Mouse (Mus musculus) MEL (cell line): ENCODE data around the gene E130114P18Rik. TPM values are rescaled to one million over a fixed set of nuclear protein-coding genes. Genes with fewer than 3 reads are reported as not detected.

Source experiments
- DNase-seq: peaks from one replicate; pipeline ENCODE4 v3.0.0; 2011; ENCODE audit warnings: low read depth, low spot score
- H3K27ac ChIP-seq: 2 replicates; pipeline ENCODE4 v1.5.1; 2012; ENCODE audit warnings: low read depth, mild to moderate bottlenecking, control low read depth, low read length, moderate library complexity; ENCODE audit not compliant: control insufficient read depth
- H3K27me3 ChIP-seq, 2 experiments: fragments of 150-350 bp in 1 of 2; sonication (generic) in 1 of 2; 2 replicates each; pipeline ENCODE4 v1.6.1; 2012; ENCODE audit warnings: low read length in 2 of 2, mild to moderate bottlenecking in 2 of 2, improper control_type of control experiment in 1 of 2, moderate library complexity in 1 of 2; ENCODE audit not compliant: insufficient read depth in 2 of 2, control insufficient read depth in 1 of 2
- H3K36me3 ChIP-seq, 2 experiments: 2 replicates each; pipeline ENCODE4 v1.6.1; 2012 to 2014; ENCODE audit warnings: low read length in 2 of 2, improper control_type of control experiment in 1 of 2, inconsistent platforms in 1 of 2, mild to moderate bottlenecking in 1 of 2; ENCODE audit not compliant: insufficient read depth in 2 of 2, control insufficient read depth in 1 of 2
- H3K4me1 ChIP-seq, 2 experiments: fragments of 150-350 bp in 1 of 2; sonication (generic) in 1 of 2; 2 replicates each; pipeline ENCODE4 v1.6.1; 2012; ENCODE audit warnings: low read length in 2 of 2, improper control_type of control experiment in 1 of 2, mild to moderate bottlenecking in 1 of 2; ENCODE audit not compliant: insufficient read depth in 2 of 2, control insufficient read depth in 1 of 2
- H3K4me3 ChIP-seq, 2 experiments: fragments of 150-350 bp in 1 of 2; sonication (generic) in 1 of 2; 2 replicates each; pipeline ENCODE4 v1.5.1; 2012; ENCODE audit warnings: low read depth in 2 of 2, low read length in 2 of 2, mild to moderate bottlenecking in 2 of 2, moderate library complexity in 2 of 2, control low read depth in 1 of 2, improper control_type of control experiment in 1 of 2; ENCODE audit not compliant: control insufficient read depth in 1 of 2, insufficient read depth in 1 of 2
- H3K79me2 ChIP-seq: 2 replicates; pipeline ENCODE4 v1.6.1; 2012; ENCODE audit warnings: mild to moderate bottlenecking, low read length, moderate library complexity; ENCODE audit not compliant: control insufficient read depth, poor library complexity, insufficient read depth
- H3K9ac ChIP-seq: 2 replicates; pipeline ENCODE4 v1.6.1; 2012; ENCODE audit warnings: low read depth, mild to moderate bottlenecking, control low read depth, low read length, moderate library complexity; ENCODE audit not compliant: control insufficient read depth, poor library complexity, severe bottlenecking
- H3K9me3 ChIP-seq: fragments of 150-350 bp; sonication (generic); replicated peaks from 2 replicates; pipeline ENCODE4 v1.6.1; 2012; ENCODE audit warnings: mild to moderate bottlenecking, low read length, improper control_type of control experiment, moderate library complexity; ENCODE audit not compliant: insufficient read depth
- CHD2 ChIP-seq: IDR thresholded peaks from 2 replicates; pipeline ENCODE4 v1.6.1; 2011; ENCODE audit warnings: low read length, improper control_type of control experiment
- E2F4 ChIP-seq: IDR thresholded peaks from 2 replicates; pipeline ENCODE4 v1.6.1; 2011; ENCODE audit warnings: low read depth, low read length, improper control_type of control experiment, borderline replicate concordance
- ELF1 ChIP-seq: IDR thresholded peaks from 2 replicates; pipeline ENCODE4 v1.6.1; 2014; ENCODE audit warnings: low read depth, mild to moderate bottlenecking, inconsistent platforms, low read length, improper control_type of control experiment, moderate library complexity
- ETS1 ChIP-seq: IDR thresholded peaks from 2 replicates; pipeline ENCODE4 v1.6.1; 2012; ENCODE audit warnings: low read depth, mild to moderate bottlenecking, inconsistent platforms, low read length, improper control_type of control experiment, moderate library complexity
- GATA1 ChIP-seq: IDR thresholded peaks from 2 replicates; pipeline ENCODE4 v1.6.1; 2011; ENCODE audit warnings: low read depth, low read length, improper control_type of control experiment
- JUND ChIP-seq: IDR thresholded peaks from 2 replicates; pipeline ENCODE4 v1.6.1; 2011; ENCODE audit warnings: low read depth, mild to moderate bottlenecking, improper control_type of control experiment, low read length
- MAFK ChIP-seq: IDR thresholded peaks from 2 replicates; pipeline ENCODE4 v1.6.1; 2011; ENCODE audit warnings: low read depth, mild to moderate bottlenecking, low read length, improper control_type of control experiment, borderline replicate concordance
- MAZ ChIP-seq: IDR thresholded peaks from 2 replicates; pipeline ENCODE4 v1.6.1; 2012; ENCODE audit warnings: low read depth, mild to moderate bottlenecking, inconsistent platforms, low read length, improper control_type of control experiment
- MEF2A ChIP-seq: IDR thresholded peaks from 2 replicates; pipeline ENCODE4 v1.6.1; 2014; ENCODE audit warnings: low read depth, mild to moderate bottlenecking, inconsistent platforms, low read length, improper control_type of control experiment; ENCODE audit not compliant: poor library complexity, insufficient replicate concordance, severe bottlenecking; ENCODE audit errors: extremely low read depth
- NELFE ChIP-seq: IDR thresholded peaks from 2 replicates; pipeline ENCODE4 v1.6.1; 2011; ENCODE audit warnings: low read depth, low read length, improper control_type of control experiment
- POLR2A ChIP-seq, 2 experiments: IDR thresholded peaks; 2 replicates each; pipeline ENCODE4 v1.6.1; 2011 to 2012; ENCODE audit warnings: low read length in 2 of 2, mild to moderate bottlenecking in 2 of 2, control low read depth in 1 of 2, improper control_type of control experiment in 1 of 2, low read depth in 1 of 2, moderate library complexity in 1 of 2; ENCODE audit not compliant: control insufficient read depth in 1 of 2, insufficient read depth in 1 of 2, poor library complexity in 1 of 2
- POLR2AphosphoS5 ChIP-seq: IDR thresholded peaks from 2 replicates; pipeline ENCODE4 v1.6.1; 2012; ENCODE audit warnings: low read depth, borderline replicate concordance, mild to moderate bottlenecking, inconsistent platforms, low read length, moderate library complexity, mixed read lengths
- RAD21 ChIP-seq: IDR thresholded peaks from 2 replicates; pipeline ENCODE4 v1.6.1; 2011; ENCODE audit warnings: mild to moderate bottlenecking, low read depth, low read length, improper control_type of control experiment
- RCOR1 ChIP-seq: IDR thresholded peaks from 2 replicates; pipeline ENCODE4 v1.6.1; 2012; ENCODE audit warnings: low read depth, mild to moderate bottlenecking, inconsistent platforms, low read length, improper control_type of control experiment
- TAL1 ChIP-seq: IDR thresholded peaks from 2 replicates; pipeline ENCODE4 v1.6.1; 2012; ENCODE audit warnings: mild to moderate bottlenecking, inconsistent platforms, low read length, moderate library complexity, mixed read lengths
- UBTF ChIP-seq: IDR thresholded peaks from 2 replicates; pipeline ENCODE4 v1.6.1; 2012; ENCODE audit warnings: low read depth, mild to moderate bottlenecking, inconsistent platforms, low read length, improper control_type of control experiment, moderate library complexity, borderline replicate concordance; ENCODE audit not compliant: insufficient read depth
- USF1 ChIP-seq: IDR thresholded peaks from 2 replicates; pipeline ENCODE4 v1.6.1; 2014; ENCODE audit warnings: low read depth, mild to moderate bottlenecking, inconsistent platforms, low read length, improper control_type of control experiment, moderate library complexity
- ZC3H11A ChIP-seq: IDR thresholded peaks from 2 replicates; pipeline ENCODE4 v1.6.1; 2012; ENCODE audit warnings: low read depth, mild to moderate bottlenecking, inconsistent platforms, low read length, improper control_type of control experiment
- ZKSCAN1 ChIP-seq: IDR thresholded peaks from 2 replicates; pipeline ENCODE4 v1.6.1; 2012; ENCODE audit warnings: low read depth, mild to moderate bottlenecking, inconsistent platforms, low read length, improper control_type of control experiment, moderate library complexity
- ZNF384 ChIP-seq: IDR thresholded peaks from 2 replicates; pipeline ENCODE4 v1.6.1; 2012; ENCODE audit warnings: low read depth, mild to moderate bottlenecking, inconsistent platforms, low read length, improper control_type of control experiment
- polyA plus RNA-seq, 2 experiments: library from polyadenylated mRNA; stranded (reverse) in 1 of 2; unstranded in 1 of 2; fragments of >175 nt in 1 of 2; fragments of >200 nt in 1 of 2; gene quantifications; 2 replicates each; pipeline versions ENCODE4 v1.2.1 to v1.2.4; 2012; ENCODE audit warnings: low replicate concordance in 2 of 2, low read depth in 1 of 2; ENCODE audit not compliant: insufficient read length in 2 of 2, insufficient read depth in 1 of 2, missing spikeins in 1 of 2
- total RNA-seq: library from RNA; depleted of rRNA; stranded (reverse); fragments of 300-350 nt; gene quantifications from 2 replicates; pipeline ENCODE4 v1.2.3, GENCODE M21; 2012

The E130114P18Rik gene
- total and polyA plus RNA-seq, 3 experiments: not detected

DNA sequence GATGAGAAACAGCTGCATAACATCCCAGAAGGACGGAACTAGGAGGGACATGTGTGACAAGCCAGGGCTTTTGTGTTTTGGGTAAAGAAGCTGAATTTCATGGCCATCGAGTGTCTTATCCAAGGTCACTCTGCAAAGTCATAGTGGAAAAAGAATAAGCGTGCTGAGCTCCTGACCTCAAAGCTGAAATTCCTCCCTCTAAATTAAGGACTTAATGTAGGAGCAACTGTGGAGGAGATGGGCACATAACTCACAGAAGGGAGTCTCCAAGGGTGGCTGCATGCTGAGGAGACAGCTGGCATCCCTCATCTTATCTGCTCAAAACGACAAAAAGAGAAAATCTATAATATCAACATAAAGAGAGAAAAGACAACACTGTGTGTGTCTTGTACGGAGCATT lies 33.9 kb downstream of the E130114P18Rik start:
- Histone ChIP-seq H3K79me2 (no peaks in the 10 kb centered on the region), H3K27me3 (no peaks in the 10 kb centered on the region), H3K4me3 (no peak overlapping the region), H3K27ac (no peak overlapping the region), H3K9me3 (no peaks in the 10 kb centered on the region), H3K36me3 (peaks cover 0 to 12% of the 10 kb centered on the region in 2 experiments; a peak in 2 of 4 replicates), H3K9ac (no peak overlapping the region), H3K4me1 (peaks cover 7 to 10% of the 10 kb centered on the region in 2 experiments)
- DNase-seq: no peak
- no peak for TF ChIP-seq USF1
- TF ChIP-seq E2F4: no peak
- TF ChIP-seq JUND: no peak
- TF ChIP-seq UBTF: no peak
- TF ChIP-seq RAD21: no peak
- no peak for TF ChIP-seq ZKSCAN1
- TF ChIP-seq GATA1: no peak
- TF ChIP-seq MAFK: no peak
- TF ChIP-seq MEF2A: no peak
- no peak for TF ChIP-seq CHD2
- TF ChIP-seq RCOR1: no peak
- no peak for TF ChIP-seq ZNF384
- TF ChIP-seq ETS1: no peak
- no peak for TF ChIP-seq POLR2A (IDR thresholded peaks at IDR 0.05; ENCODE audit: control insufficient read depth in 1 of 2, insufficient read depth in 1 of 2, low read depth in 1 of 2, low read length in 2 of 2, poor library complexity in 1 of 2)
- no peak for TF ChIP-seq MAZ
- no peak for TF ChIP-seq NELFE
- no peak for TF ChIP-seq ELF1
- TF ChIP-seq POLR2AphosphoS5: no peak
- TF ChIP-seq ZC3H11A: no peak

DNA sequence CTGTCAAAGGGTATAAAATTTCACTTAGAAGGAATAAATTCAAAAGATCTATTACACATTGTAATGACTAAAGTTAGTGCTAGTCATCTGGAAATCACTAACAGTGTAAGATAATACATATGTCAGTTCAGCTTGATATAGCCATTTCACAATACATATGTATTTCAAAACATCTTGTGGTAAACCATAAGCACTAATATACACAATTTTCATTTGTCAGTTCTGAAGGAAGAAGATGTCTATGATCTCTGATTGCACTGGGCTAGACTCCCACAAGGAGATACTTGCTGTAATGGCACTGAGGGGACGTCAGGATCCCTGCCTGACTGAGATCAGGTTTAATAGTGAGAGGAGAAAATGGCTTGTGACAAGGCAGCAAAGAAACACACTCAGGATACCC lies 44.5 kb downstream of the E130114P18Rik start:
- H3K4me3 ChIP-seq: no peak overlapping the region
- TF ChIP-seq TAL1: no peak
- no peak for TF ChIP-seq NELFE
- no peak for TF ChIP-seq MEF2A
- no peaks in the 10 kb centered on the region for H3K27me3 ChIP-seq
- no peaks in the 10 kb centered on the region for H3K9me3 ChIP-seq
- H3K27ac ChIP-seq: no peak overlapping the region
- no peaks in the 10 kb centered on the region for H3K79me2 ChIP-seq
- H3K9ac ChIP-seq: no peak overlapping the region
- DNase-seq: no peak
- peaks cover 2 to 3% of the 10 kb centered on the region in 2 experiments; a peak in 3 of 4 replicates for H3K4me1 ChIP-seq
- H3K36me3 ChIP-seq: peaks cover 0 to 7% of the 10 kb centered on the region in 2 experiments; a peak in 2 of 4 replicates
